Mouse (Mus musculus): Measurements from ENCODE around the gene Olfr1104. TPM values are rescaled to one million over a fixed set of nuclear protein-coding genes. Genes with fewer than 3 reads are reported as not detected.

Olfr1104 gene
- not detected in 2 replicates for total RNA-seq (2023)

GRCm38 (mm10) chr2:87026980-87027379, at the start of gene Olfr1104:
Olfr1104 (minus strand) TSS chr2:87027080.

GRCm38 (mm10) chr2:87075717-87076116, 48.8 kb upstream of the Olfr1104 start, which contains the start of gene Olfr1107:
Olfr1107 (minus strand) TSS chr2:87075817.

GRCm38 (mm10) chr2:87052173-87052572, 25.3 kb upstream of the Olfr1104 start, which contains the start of gene Olfr1106:
Olfr1106 (minus strand) TSS chr2:87052273.

GRCm38 (mm10) chr2:87036431-87036830, 9.6 kb upstream of the Olfr1104 start, which contains the start of gene Olfr1105:
Olfr1105 (minus strand) TSS chr2:87036531.

GRCm38 (mm10) chr2:86998098-86998497, 28.8 kb downstream of the Olfr1104 start, which contains the start of gene Olfr1102:
Olfr1102 (plus strand) TSS chr2:86998398.

GRCm38 (mm10) chr2:86991121-86991520, 35.8 kb downstream of the Olfr1104 start, which contains the start of gene Olfr1101:
Olfr1101 (minus strand) TSS chr2:86991221.

GRCm38 (mm10) chr2:86979854-86980253, 47.0 kb downstream of the Olfr1104 start, which contains the start of gene Olfr1100:
Olfr1100 (minus strand) TSS chr2:86979954.

Other genes with a start within 250 kb of the Olfr1104 start
- gene Olfr1093, start 244.6 kb downstream of the Olfr1104 start, total RNA-seq (2023): not detected in 2 replicates
- gene Olfr141, start 217.1 kb downstream of the Olfr1104 start, total RNA-seq (2023): not detected in 2 replicates
- gene Olfr1094, start 202.4 kb downstream of the Olfr1104 start, total RNA-seq (2023): not detected in 2 replicates
- gene Olfr1095, start 175.4 kb downstream of the Olfr1104 start, total RNA-seq (2023): not detected in 2 replicates
- not detected in 2 replicates for gene Gm13723, start 152.3 kb downstream of the Olfr1104 start, total RNA-seq (2023)
- gene Olfr1097, start 134.9 kb downstream of the Olfr1104 start, total RNA-seq (2023): not detected in 2 replicates
- not detected in 2 replicates for gene Olfr1098, start 102.5 kb downstream of the Olfr1104 start, total RNA-seq (2023)
- gene Olfr1099, start 66.4 kb downstream of the Olfr1104 start, total RNA-seq (2023): not detected in 2 replicates
- gene Olfr1100, start 47.1 kb downstream of the Olfr1104 start, total RNA-seq (2023): not detected in 2 replicates
- not detected in 2 replicates for gene Olfr1101, start 35.9 kb downstream of the Olfr1104 start, total RNA-seq (2023)
- gene Olfr1102, start 28.7 kb downstream of the Olfr1104 start, total RNA-seq (2023): not detected in 2 replicates
- not detected in 2 replicates for gene Olfr1105, start 9.5 kb upstream of the Olfr1104 start, total RNA-seq (2023)
- gene Olfr1106, start 25.2 kb upstream of the Olfr1104 start, total RNA-seq (2023): not detected in 2 replicates
- gene Olfr1107, start 48.7 kb upstream of the Olfr1104 start, total RNA-seq (2023): not detected in 2 replicates
- gene Olfr1109, start 68.9 kb upstream of the Olfr1104 start, total RNA-seq (2023): not detected in 2 replicates
- not detected in 2 replicates for gene Olfr259, start 87.5 kb upstream of the Olfr1104 start, total RNA-seq (2023)
- not detected in 2 replicates for gene Olfr1110, start 113.2 kb upstream of the Olfr1104 start, total RNA-seq (2023)
- not detected in 2 replicates for gene Olfr1111, start 125.5 kb upstream of the Olfr1104 start, total RNA-seq (2023)
- gene Olfr1112, start 160.7 kb upstream of the Olfr1104 start, total RNA-seq (2023): not detected in 2 replicates
- not detected in 2 replicates for gene Olfr1113, start 181.9 kb upstream of the Olfr1104 start, total RNA-seq (2023)
- gene Olfr1115, start 220.9 kb upstream of the Olfr1104 start, total RNA-seq (2023): not detected in 2 replicates
- gene Olfr1116, start 240.5 kb upstream of the Olfr1104 start, total RNA-seq (2023): not detected in 2 replicates

All from neutrophil, adult 65 days (primary cell).